Mouse (Mus musculus): ENCODE results near the gene Alpi. TPM values are rescaled to one million over a fixed set of nuclear protein-coding genes. Genes with fewer than 3 reads are reported as not detected.
A peak's percentile ranks its signal among the peaks of the same experiment; 100 is the strongest.

The Alpi gene
- polyA plus RNA-seq, 2 experiments, result not detected

GRCm38 (mm10) chr1:87073776-87074175, 27.6 kb downstream of the Alpi start:
- Histone ChIP-seq H3K36me3 (replicated peaks; ENCODE audit: control insufficient read depth, insufficient read depth, low read depth) (no peaks in the 10 kb centered on the region), H3K9me3 (ENCODE audit: control insufficient read depth, low read length) (no peaks in the 10 kb centered on the region), H3K27ac (no peak overlapping the region), H3K4me2 (ENCODE audit: low read depth) (no peak overlapping the region), H3K9ac (replicated peaks) (no peak overlapping the region), H3K4me3 (ENCODE audit: insufficient read depth in 1 of 2, low read depth in 2 of 2, low read length in 2 of 2) (no peak overlapping the region), H3K27me3 (ENCODE audit: control insufficient read depth, insufficient read depth, low read length) (no peaks in the 10 kb centered on the region), H3K4me1 (replicated peaks; ENCODE audit: control insufficient read depth in 2 of 2, insufficient read depth in 2 of 2, low read length in 1 of 2) (no peaks in the 10 kb centered on the region)
- TF ChIP-seq EP300 (IDR thresholded peaks at IDR 0.05; ENCODE audit: low read depth), result no peak
- no peak for TF ChIP-seq CTCF (IDR thresholded peaks at IDR 0.05; ENCODE audit: low read depth)
- 65% methylated on average over 8 of the region's 8 CpGs for WGBS (ENCODE audit: insufficient replicate concordance)
- DNase-seq (ENCODE audit: low read depth in 3 of 3, low spot score in 3 of 3) (no peak), ATAC-seq (ENCODE audit: insufficient read depth) (no peak)

GRCm38 (mm10) chr1:87070720-87071119, 30.7 kb downstream of the Alpi start:
- ATAC-seq (ENCODE audit: insufficient read depth), result 0 out of 2 replicates have a peak, but pooled peaks have one; percentile 26
- no peak for TF ChIP-seq EP300 (IDR thresholded peaks at IDR 0.05; ENCODE audit: low read depth)
- TF ChIP-seq CTCF (IDR thresholded peaks at IDR 0.05; ENCODE audit: low read depth), result peak; percentile 90
- Histone ChIP-seq H3K36me3 (replicated peaks; ENCODE audit: control insufficient read depth, insufficient read depth, low read depth) (no peaks in the 10 kb centered on the region), H3K4me1 (replicated peaks; ENCODE audit: control insufficient read depth in 2 of 2, insufficient read depth in 2 of 2, low read length in 1 of 2) (no peaks in the 10 kb centered on the region), H3K27ac (no peak overlapping the region), H3K9me3 (ENCODE audit: control insufficient read depth, low read length) (no peaks in the 10 kb centered on the region), H3K27me3 (ENCODE audit: control insufficient read depth, insufficient read depth, low read length) (no peaks in the 10 kb centered on the region), H3K4me2 (ENCODE audit: low read depth) (no peak overlapping the region), H3K4me3 (ENCODE audit: insufficient read depth in 1 of 2, low read depth in 2 of 2, low read length in 2 of 2) (no peak overlapping the region), H3K9ac (replicated peaks) (no peak overlapping the region)
- DNase-seq (ENCODE audit: low read depth in 3 of 3, low spot score in 3 of 3), result peak in 2 of 3 experiments; percentile 9
- 40% methylated on average over 16 of the region's 16 CpGs for WGBS (ENCODE audit: insufficient replicate concordance)

DNA sequence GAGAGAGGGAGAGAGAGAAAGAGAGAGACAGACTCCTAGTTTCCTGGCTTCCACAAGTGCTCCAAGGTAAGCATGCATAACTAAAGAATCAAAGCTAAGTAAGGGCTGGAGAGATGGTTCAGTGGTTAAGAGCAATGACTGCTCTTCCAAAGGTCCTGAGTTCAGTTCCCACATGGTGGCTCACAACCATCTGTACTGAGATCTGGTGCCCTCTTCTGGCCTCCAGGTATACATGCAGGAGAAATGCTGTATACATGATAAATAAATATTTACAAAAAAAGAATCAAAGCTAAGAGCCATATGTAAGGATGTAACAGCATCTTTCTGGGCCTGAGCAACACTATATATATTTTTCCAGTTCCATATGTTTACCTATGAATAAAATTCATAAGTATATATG, 40.5 kb downstream of the Alpi start:
- ATAC-seq (ENCODE audit: insufficient read depth), result no peak
- Histone ChIP-seq H3K4me2 (ENCODE audit: low read depth) (no peak overlapping the region), H3K9ac (replicated peaks) (no peak overlapping the region), H3K4me1 (replicated peaks; ENCODE audit: control insufficient read depth in 2 of 2, insufficient read depth in 2 of 2, low read length in 1 of 2) (0 out of 4 replicates have a peak, but pooled peaks cover 0 to 1% of the 10 kb centered on the region in 2 experiments), H3K27me3 (ENCODE audit: control insufficient read depth, insufficient read depth, low read length) (no peaks in the 10 kb centered on the region), H3K4me3 (ENCODE audit: insufficient read depth in 1 of 2, low read depth in 2 of 2, low read length in 2 of 2) (no peak overlapping the region), H3K36me3 (replicated peaks; ENCODE audit: control insufficient read depth, insufficient read depth, low read depth) (no peaks in the 10 kb centered on the region), H3K27ac (no peak overlapping the region), H3K9me3 (ENCODE audit: control insufficient read depth, low read length) (no peaks in the 10 kb centered on the region)
- no peak for DNase-seq (ENCODE audit: low read depth in 3 of 3, low spot score in 3 of 3)
- TF ChIP-seq EP300 (IDR thresholded peaks at IDR 0.05; ENCODE audit: low read depth) (no peak), CTCF (IDR thresholded peaks at IDR 0.05; ENCODE audit: low read depth) (peak; percentile 40)

DNA sequence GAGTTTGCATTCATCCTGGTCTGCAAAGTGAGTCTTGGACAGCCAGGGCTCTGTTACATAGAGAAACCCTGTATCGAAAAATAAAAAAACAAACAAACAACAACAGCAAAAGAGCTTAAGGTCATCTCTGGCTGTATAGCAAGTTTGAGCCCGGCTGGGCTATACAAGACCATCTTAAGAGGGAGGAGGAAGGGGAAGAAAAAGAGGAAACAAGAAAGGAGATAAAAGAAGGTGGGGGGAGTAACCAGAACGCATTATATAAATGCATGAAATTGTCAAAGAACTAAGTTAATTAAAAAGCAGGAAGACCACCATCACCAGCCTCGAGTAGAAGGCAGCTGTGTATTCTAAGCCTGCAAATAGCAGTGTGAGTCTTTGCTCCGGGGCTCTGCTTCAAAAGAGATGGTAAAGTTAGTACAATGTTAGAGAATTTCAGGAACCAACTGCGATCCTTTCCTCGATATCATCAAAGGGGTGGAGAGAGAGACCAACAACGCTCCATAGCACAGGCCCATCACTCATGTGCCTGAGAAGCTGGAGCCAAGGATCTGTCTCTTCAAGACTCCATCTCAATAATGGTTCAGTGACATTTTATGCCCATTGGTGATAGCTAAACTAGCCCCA, 42.3 kb downstream of the Alpi start:
- no peaks in the 10 kb centered on the region for H3K27me3 ChIP-seq (ENCODE audit: control insufficient read depth, insufficient read depth, low read length)
- H3K4me3 ChIP-seq (ENCODE audit: insufficient read depth in 1 of 2, low read depth in 2 of 2, low read length in 2 of 2), result no peak overlapping the region
- no peak overlapping the region for H3K9ac ChIP-seq (replicated peaks)
- H3K36me3 ChIP-seq (replicated peaks; ENCODE audit: control insufficient read depth, insufficient read depth, low read depth), result no peaks in the 10 kb centered on the region
- H3K4me2 ChIP-seq (ENCODE audit: low read depth), result no peak overlapping the region
- no peak for TF ChIP-seq EP300 (IDR thresholded peaks at IDR 0.05; ENCODE audit: low read depth)
- H3K27ac ChIP-seq, result no peak overlapping the region
- H3K9me3 ChIP-seq (ENCODE audit: control insufficient read depth, low read length), result no peaks in the 10 kb centered on the region
- H3K4me1 ChIP-seq (replicated peaks; ENCODE audit: control insufficient read depth in 2 of 2, insufficient read depth in 2 of 2, low read length in 1 of 2), result no peaks in the 10 kb centered on the region
- ATAC-seq (ENCODE audit: insufficient read depth) (no peak), DNase-seq (ENCODE audit: low read depth in 3 of 3, low spot score in 3 of 3) (no peak)
- WGBS (ENCODE audit: insufficient replicate concordance), result 40% methylated on average over 8 of the region's 8 CpGs

DNA sequence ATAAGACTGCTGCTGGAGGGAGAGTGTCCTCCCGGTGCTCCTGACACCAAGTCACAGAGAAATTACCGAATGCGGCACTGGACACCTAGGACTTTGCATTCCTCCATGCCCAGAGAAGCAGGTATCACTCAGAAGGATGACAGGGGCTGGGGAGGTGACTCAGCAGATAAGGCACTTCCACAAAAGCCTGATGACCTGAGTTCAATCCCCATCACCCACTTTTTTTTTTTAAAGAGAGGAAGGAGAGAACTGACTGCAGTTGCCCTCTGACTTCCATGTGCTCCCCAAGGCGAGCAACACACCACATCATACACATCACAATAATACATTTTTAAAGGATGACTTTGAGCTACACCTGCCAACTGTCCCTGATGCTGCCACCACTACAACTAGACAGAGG, 44.3 kb downstream of the Alpi start:
- Histone ChIP-seq H3K9ac (replicated peaks) (no peak overlapping the region), H3K27ac (no peak overlapping the region), H3K4me2 (ENCODE audit: low read depth) (no peak overlapping the region), H3K9me3 (ENCODE audit: control insufficient read depth, low read length) (no peaks in the 10 kb centered on the region), H3K27me3 (ENCODE audit: control insufficient read depth, insufficient read depth, low read length) (no peaks in the 10 kb centered on the region), H3K36me3 (replicated peaks; ENCODE audit: control insufficient read depth, insufficient read depth, low read depth) (no peaks in the 10 kb centered on the region), H3K4me1 (replicated peaks; ENCODE audit: control insufficient read depth in 2 of 2, insufficient read depth in 2 of 2, low read length in 1 of 2) (no peaks in the 10 kb centered on the region), H3K4me3 (ENCODE audit: insufficient read depth in 1 of 2, low read depth in 2 of 2, low read length in 2 of 2) (no peak overlapping the region)
- no peak for DNase-seq (ENCODE audit: low read depth in 3 of 3, low spot score in 3 of 3)
- TF ChIP-seq CTCF (IDR thresholded peaks at IDR 0.05; ENCODE audit: low read depth) (no peak), EP300 (IDR thresholded peaks at IDR 0.05; ENCODE audit: low read depth) (no peak)
- 61% methylated on average over 4 of the region's 4 CpGs for WGBS (ENCODE audit: insufficient replicate concordance)
- ATAC-seq (ENCODE audit: insufficient read depth), result no peak
